Mouse (Mus musculus) heart, embryonic 11.5 days (tissue): ENCODE measurements at regions not wholly inside any gene's neighbourhood (a gene's known extent, or its start where the extent isn't known, plus 50 kb on each side); places are given as distances from the start of the nearest gene placed in this dataset.

ENCODE experiments used
- ATAC-seq: fragments of 200-750 bp; cut with Nextera tagmentation; replicated peaks from 2 replicates; pipeline ENCODE4 v1.8.0; 2017; ENCODE audit warnings: moderate library complexity; ENCODE audit not compliant: insufficient number of reproducible peaks, low FRiP score, low TSS enrichment
- H3K27ac ChIP-seq: fragments of 300-500 bp; sonication (generic); 2 replicates; pipeline ENCODE4 v1.5.1; 2014; ENCODE audit warnings: mild to moderate bottlenecking, low read depth, low read length
- H3K27me3 ChIP-seq: fragments of 300-500 bp; sonication (generic); 2 replicates; pipeline ENCODE4 v1.6.1; 2014; ENCODE audit warnings: mild to moderate bottlenecking, low read length, mixed read lengths; ENCODE audit not compliant: control insufficient read depth, insufficient read depth
- H3K36me3 ChIP-seq: fragments of 300-500 bp; sonication (generic); 2 replicates; pipeline ENCODE4 v1.6.1; 2014; ENCODE audit warnings: mild to moderate bottlenecking, low read length, moderate library complexity, mixed read lengths; ENCODE audit not compliant: control insufficient read depth, insufficient read depth
- H3K4me1 ChIP-seq: fragments of 300-500 bp; sonication (generic); 2 replicates; pipeline ENCODE4 v1.6.1; 2014; ENCODE audit warnings: low read length; ENCODE audit not compliant: control insufficient read depth, insufficient read depth
- H3K4me2 ChIP-seq: fragments of 300-500 bp; sonication (generic); 2 replicates; pipeline ENCODE4 v1.6.1; 2014; ENCODE audit warnings: mild to moderate bottlenecking, moderate library complexity
- H3K4me3 ChIP-seq: fragments of 300-500 bp; sonication (generic); 2 replicates; pipeline ENCODE4 v1.5.1; 2014; ENCODE audit warnings: low read depth, low read length
- H3K9ac ChIP-seq: fragments of 300-500 bp; sonication (generic); 2 replicates; pipeline ENCODE4 v1.6.1; 2014; ENCODE audit warnings: mild to moderate bottlenecking, low read depth, low read length, moderate library complexity
- H3K9me3 ChIP-seq: fragments of 300-500 bp; sonication (generic); replicated peaks from 2 replicates; pipeline ENCODE4 v1.6.1; 2016; ENCODE audit warnings: low read length; ENCODE audit not compliant: control insufficient read depth
- WGBS: fragments of 180-500 bp; shearing (Covaris S2); extraction: QIAGEN DNeasy Blood & Tissue Kit; methylation state at CpG from one replicate; pipeline ENCODE4 v1.1.7; 2014; ENCODE audit not compliant: insufficient replicate concordance; 5-methylcytosine and 5-hydroxymethylcytosine counted together

DNA sequence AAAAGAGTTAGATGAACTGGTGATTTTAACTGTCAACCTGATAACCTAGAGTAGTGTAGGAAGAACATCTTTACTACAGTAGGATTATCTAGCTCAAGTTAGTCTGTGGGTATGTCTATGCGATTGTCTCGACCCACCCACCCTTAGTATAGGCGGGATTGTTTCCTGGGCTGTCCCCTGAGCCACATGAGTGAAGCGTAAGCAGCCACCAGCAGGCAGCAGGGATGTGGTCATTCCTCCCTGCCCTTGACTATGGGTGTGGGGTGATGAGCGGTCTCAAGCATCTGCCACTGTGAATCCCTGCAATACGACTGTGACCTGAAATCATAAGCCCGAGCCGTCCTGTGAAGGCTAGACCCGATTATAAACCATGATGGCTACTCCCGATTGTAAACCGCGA lies 184.9 kb downstream of the Unc5cl start:
- no peaks in the 10 kb centered on the region for H3K27me3 ChIP-seq

DNA sequence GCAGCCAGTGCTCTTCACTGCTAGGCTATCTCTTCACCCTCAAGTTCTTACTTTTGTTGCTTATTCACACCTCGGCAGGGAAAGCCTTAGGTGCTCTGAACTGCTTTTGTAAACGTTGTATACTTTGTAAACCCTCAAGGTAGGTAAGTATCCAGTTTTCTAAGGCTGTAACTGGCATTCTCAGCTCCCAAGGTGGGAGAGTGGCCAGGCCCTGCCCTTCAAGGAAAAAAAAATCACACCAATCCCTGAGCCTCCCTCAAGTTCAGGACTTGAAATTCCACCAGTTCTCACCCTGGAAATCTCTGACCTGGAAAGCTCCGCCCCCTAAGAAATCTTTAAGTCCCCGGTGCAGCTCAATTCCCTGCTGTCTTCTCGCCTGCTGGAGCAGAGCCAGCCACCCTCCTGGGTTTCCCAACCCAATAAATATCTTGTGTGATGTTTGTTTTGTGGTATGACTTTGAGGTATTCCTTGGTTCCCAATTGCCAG lies 188.9 kb downstream of the Unc5cl start:
- no peaks in the 10 kb centered on the region for H3K9me3 ChIP-seq
- H3K9ac ChIP-seq, result no peak overlapping the region
- WGBS, result 15% methylated on average over 5 of the region's 5 CpGs
- H3K4me2 ChIP-seq, result no peak overlapping the region
- no peak for ATAC-seq
- H3K27ac ChIP-seq, result no peak overlapping the region
- no peaks in the 10 kb centered on the region for H3K36me3 ChIP-seq
- H3K4me1 ChIP-seq, result no peaks in the 10 kb centered on the region
- no peaks in the 10 kb centered on the region for H3K27me3 ChIP-seq
- H3K4me3 ChIP-seq, result no peak overlapping the region

More for the DNA sequence above, 184.9 kb downstream of the Unc5cl start:
- Histone ChIP-seq H3K4me1 (no peaks in the 10 kb centered on the region), H3K36me3 (no peaks in the 10 kb centered on the region), H3K9me3 (no peaks in the 10 kb centered on the region), H3K27ac (no peak overlapping the region), H3K4me2 (no peak overlapping the region), H3K4me3 (no peak overlapping the region), H3K9ac (no peak overlapping the region)
- ATAC-seq, result no peak
- 81% methylated on average over 12 of the region's 12 CpGs for WGBS

DNA sequence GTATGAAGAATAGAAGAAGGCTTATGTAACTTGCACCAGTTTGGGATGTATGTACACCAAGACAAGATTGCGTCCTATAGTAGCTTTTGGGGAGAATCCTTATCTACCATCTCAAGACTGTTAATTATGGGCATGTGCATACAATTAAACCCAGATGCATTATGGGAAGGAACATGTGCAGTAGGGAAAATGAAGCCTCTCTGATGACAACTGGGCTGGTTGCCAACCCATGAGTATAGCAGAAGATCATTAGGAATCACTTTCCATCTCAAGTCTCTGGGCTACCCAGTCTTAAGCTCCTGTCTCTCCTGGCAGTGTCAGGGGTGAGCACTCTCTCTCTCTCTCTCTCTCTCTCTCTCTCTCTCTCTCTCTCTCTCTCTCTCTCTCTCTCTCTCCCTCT lies 190.4 kb downstream of the Unc5cl start:
- no peak for ATAC-seq
- Histone ChIP-seq H3K9me3 (no peaks in the 10 kb centered on the region), H3K4me1 (no peaks in the 10 kb centered on the region), H3K27me3 (no peaks in the 10 kb centered on the region), H3K9ac (no peak overlapping the region), H3K4me2 (no peak overlapping the region), H3K4me3 (no peak overlapping the region), H3K27ac (no peak overlapping the region), H3K36me3 (no peaks in the 10 kb centered on the region)
- WGBS, result 93% methylated on average over 1 of the region's 1 CpGs

DNA sequence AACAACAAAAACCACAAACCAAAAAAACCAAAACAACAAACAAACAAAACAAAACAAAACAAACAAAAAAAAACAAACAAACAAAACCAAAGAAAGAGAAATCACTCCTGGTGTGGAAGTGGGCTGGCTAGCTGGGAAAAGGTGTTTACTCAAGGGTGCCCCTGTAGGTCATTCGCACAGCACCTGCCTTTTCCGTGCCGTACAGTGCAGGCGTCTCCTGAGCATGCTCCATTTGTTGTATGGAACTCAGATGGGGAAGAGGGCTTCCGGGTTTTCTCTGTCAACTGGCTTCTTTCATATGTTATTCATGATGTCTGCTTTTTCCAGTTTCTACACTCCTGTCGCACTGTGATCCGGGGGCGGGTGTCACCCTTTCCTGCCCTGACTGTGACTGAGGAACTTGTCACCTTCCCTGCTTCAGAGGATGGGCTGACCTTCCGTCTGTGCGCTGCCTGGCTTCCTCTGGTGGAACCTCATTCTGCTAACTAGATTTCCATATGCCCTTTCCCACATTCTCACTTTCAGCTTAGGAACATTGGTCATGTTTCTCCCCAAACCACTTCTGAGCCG lies 192.0 kb downstream of the Unc5cl start:
- Histone ChIP-seq H3K9ac (no peak overlapping the region), H3K27ac (no peak overlapping the region), H3K4me2 (peak overlapping the region; percentile 57), H3K27me3 (no peaks in the 10 kb centered on the region), H3K9me3 (no peaks in the 10 kb centered on the region), H3K4me3 (0 out of 2 replicates have a peak overlapping the region, but pooled peaks have one; percentile 18), H3K36me3 (no peaks in the 10 kb centered on the region), H3K4me1 (no peaks in the 10 kb centered on the region)
- no peak for ATAC-seq
- 48% methylated on average over 11 of the region's 11 CpGs for WGBS

DNA sequence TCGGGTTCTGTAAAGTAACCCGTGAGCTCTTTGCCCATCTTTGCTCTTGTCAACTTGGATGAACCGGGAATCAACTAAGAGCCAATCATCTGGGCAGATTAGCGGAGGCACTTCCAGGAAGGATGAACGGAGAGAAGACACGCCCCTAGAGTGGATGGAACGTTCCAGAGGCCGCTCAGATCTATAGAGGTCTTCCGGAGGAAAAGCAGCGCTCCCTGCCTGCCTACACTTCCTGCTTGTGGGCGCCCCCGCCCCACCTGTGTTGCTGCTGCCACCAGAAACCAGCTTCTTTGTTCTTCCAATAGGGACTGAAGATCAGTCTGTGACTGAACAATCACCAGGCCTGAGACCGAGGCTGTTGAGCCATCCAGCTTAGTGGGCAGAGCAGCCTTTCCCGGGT lies 192.7 kb downstream of the Unc5cl start:
- H3K4me1 ChIP-seq, result no peaks in the 10 kb centered on the region
- H3K27me3 ChIP-seq, result no peaks in the 10 kb centered on the region
- H3K9me3 ChIP-seq, result no peaks in the 10 kb centered on the region
- peak overlapping the region; percentile 18; the same call in 1 of the 2 replicates for H3K4me3 ChIP-seq
- H3K27ac ChIP-seq, result no peak overlapping the region
- H3K36me3 ChIP-seq, result no peaks in the 10 kb centered on the region
- ATAC-seq, result no peak
- WGBS, result 27% methylated on average over 14 of the region's 14 CpGs
- peak overlapping the region; percentile 57 for H3K4me2 ChIP-seq
- H3K9ac ChIP-seq, result no peak overlapping the region

DNA sequence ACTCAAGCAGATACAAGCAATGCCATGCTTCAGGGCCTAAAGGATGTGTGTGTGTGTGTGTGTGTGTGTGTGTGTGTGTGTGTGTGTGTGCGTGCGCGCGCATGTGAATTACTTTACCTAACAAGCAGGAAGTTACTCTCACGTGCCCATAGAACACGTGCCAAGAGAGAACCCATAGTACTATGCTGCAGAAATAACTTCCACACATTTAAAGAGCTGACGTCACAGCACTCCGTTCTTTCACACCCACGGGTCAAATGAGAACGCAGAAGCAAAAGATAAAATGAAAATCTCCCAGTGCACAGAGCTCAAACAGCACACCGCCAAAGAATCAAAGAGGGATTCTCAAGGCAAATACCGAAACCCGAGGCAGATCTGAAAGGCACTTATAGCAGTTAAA lies 195.9 kb downstream of the Unc5cl start:
- no peak overlapping the region for H3K27ac ChIP-seq
- H3K4me2 ChIP-seq, result no peak overlapping the region
- H3K4me3 ChIP-seq, result no peak overlapping the region
- H3K9ac ChIP-seq, result no peak overlapping the region
- WGBS, result 77% methylated on average over 13 of the region's 13 CpGs
- no peaks in the 10 kb centered on the region for H3K27me3 ChIP-seq
- ATAC-seq, result no peak
- no peaks in the 10 kb centered on the region; the same call in 1 of the 2 replicates for H3K9me3 ChIP-seq
- no peaks in the 10 kb centered on the region for H3K36me3 ChIP-seq
- H3K4me1 ChIP-seq, result no peaks in the 10 kb centered on the region

DNA sequence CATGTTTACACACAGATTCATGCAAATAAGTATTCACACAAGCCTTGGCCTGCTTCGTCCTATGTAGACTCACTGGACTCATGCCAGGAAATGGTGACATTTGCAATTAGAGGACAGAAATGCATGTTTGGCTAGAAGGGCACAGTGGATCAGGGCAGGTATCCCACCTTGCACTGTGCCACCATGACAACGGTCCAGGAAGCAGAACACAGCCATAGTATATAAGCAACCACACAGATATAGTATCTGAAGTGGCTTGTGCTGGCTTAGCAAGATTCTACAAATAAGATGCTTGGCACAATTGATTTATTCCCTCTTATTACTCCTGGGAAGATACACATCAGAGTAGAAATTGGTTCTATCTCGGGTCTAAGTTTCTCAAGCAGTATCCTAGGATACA lies 218.0 kb downstream of the Unc5cl start:
- no peaks in the 10 kb centered on the region for H3K27me3 ChIP-seq
- H3K4me3 ChIP-seq, result no peak overlapping the region
- no peak overlapping the region for H3K9ac ChIP-seq
- no peaks in the 10 kb centered on the region for H3K36me3 ChIP-seq
- no peak overlapping the region for H3K4me2 ChIP-seq
- H3K9me3 ChIP-seq, result no peaks in the 10 kb centered on the region
- H3K27ac ChIP-seq, result no peak overlapping the region
- no peaks in the 10 kb centered on the region for H3K4me1 ChIP-seq
- no peak for ATAC-seq
- 77% methylated on average over 3 of the region's 3 CpGs for WGBS

DNA sequence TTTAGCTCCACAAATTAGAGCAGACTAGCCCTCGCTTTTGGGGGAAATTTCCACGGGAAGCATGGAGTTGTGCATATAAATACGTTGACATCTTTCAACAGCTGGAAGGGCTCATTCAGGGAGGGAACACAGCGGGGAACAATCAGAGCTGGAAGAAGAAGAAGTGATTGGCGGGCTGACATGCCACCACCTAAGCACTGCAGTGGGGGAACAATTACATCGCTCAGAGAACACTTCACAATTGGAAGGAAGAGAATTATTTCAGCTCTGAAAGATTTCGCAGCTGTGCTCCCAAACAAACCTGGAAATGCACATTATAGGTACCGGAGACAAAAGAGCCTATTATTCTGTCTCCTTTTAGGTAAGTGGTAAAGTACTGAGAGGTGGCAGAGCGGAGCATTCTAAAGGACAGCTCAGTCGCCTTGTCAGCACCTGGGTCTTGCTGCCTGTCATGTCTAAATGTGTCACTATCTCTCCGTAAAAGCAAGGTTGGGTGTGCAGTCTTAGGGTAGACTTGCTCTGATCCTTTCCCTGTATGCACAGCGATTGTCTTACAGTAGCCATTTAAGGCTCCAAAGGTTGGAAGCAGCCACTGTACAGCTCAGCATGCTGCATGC lies 223.6 kb downstream of the Unc5cl start:
- WGBS, result 55% methylated on average over 12 of the region's 12 CpGs
- no peak for ATAC-seq
- no peaks in the 10 kb centered on the region for H3K4me1 ChIP-seq
- H3K4me2 ChIP-seq, result no peak overlapping the region
- no peak overlapping the region for H3K4me3 ChIP-seq
- H3K9ac ChIP-seq, result no peak overlapping the region
- no peak overlapping the region for H3K27ac ChIP-seq
- H3K27me3 ChIP-seq, result no peaks in the 10 kb centered on the region
- H3K36me3 ChIP-seq, result no peaks in the 10 kb centered on the region
- H3K9me3 ChIP-seq, result no peaks in the 10 kb centered on the region

DNA sequence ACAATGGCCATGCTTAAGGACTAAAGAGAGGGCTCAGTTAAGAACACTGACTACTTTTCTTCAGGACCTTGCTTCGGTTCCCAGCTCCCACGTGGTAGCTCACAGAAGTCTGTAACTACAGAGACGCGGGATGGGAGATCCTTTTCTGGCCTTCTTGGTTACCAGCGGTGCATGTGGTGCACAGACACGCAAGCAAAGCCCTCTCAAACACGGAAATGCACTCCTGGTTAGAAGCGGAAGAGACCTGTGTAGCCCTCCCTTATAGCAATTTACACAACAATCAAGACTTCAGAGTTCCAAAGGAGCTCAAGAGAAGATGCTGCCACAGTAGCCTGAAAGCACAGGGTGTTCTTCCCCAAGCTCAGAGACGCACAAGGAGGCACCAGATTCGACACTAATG lies 225.6 kb downstream of the Unc5cl start:
- H3K27me3 ChIP-seq, result no peaks in the 10 kb centered on the region
- H3K4me2 ChIP-seq, result no peak overlapping the region
- H3K27ac ChIP-seq, result no peak overlapping the region
- H3K4me1 ChIP-seq, result no peaks in the 10 kb centered on the region
- H3K9ac ChIP-seq, result no peak overlapping the region
- H3K9me3 ChIP-seq, result no peaks in the 10 kb centered on the region
- H3K4me3 ChIP-seq, result no peak overlapping the region
- no peak for ATAC-seq
- H3K36me3 ChIP-seq, result no peaks in the 10 kb centered on the region
- WGBS, result 76% methylated on average over 10 of the region's 10 CpGs
